8 mouse cellular contexts compared by ENCODE assay signal in the genomic region with DNA sequence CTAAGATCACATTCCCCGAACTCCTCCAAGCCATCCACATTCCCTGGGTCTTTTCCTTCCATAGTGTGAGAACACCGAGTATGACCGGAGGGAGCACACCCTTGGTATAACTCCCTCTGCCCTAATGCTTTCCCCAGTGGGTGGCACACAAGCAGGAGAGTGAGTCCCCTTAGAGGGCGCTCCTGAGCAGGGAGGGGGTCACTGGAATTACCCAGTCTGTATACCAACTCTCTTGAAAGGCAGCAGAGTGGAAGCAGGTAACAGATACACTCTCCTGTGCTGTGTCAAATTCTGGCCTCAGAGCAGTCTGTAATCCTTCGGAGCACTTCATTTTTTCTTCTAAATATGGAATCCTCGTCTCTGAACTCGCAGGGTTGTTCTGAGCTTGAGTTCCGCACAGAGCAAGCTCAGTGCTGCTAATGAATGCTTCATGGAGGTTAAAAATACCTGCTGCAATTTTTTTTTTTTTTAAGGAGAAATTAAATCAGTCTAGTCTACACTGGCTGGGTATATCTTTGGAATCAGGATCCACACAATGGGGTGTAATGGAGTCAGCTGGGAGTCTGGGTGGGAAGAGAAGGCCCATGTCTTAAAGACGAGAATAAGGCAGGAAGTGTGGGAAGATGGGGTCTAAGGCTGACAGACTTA.
A peak's percentile ranks its signal among the peaks of the same experiment; 100 is the strongest.
DNase-seq lines count a peak whose midpoint lies in the region; ATAC-seq and TF ChIP-seq lines count a peak whose summit lies in the region.
"Had no signal": no experiment of that assay in that cellular context is flagged by ENCODE, and none has a peak within 500 bp of the region (broad histone marks: within the 10 kb centered on the region; RNA-seq: fewer than 3 reads in every experiment).

No protein-coding gene starts in this region.

- no peak for DNase-seq in hindbrain, postnatal 0 days (ENCODE audit: low spot score)
- DNase-seq in ES-E14 (ENCODE audit: low read depth, low spot score), result peak; percentile 21
- no peak for DNase-seq in limb, embryonic 10.5 days (ENCODE audit: low spot score)
- DNase-seq in right cerebral cortex, postnatal 4 days, result no peak
- DNase-seq: kidney, postnatal 10 days had no signal

- no peaks in the 10 kb centered on the region for H3K4me1 ChIP-seq in hindbrain, postnatal 0 days (ENCODE audit: insufficient read depth, low read length)
- no peaks in the 10 kb centered on the region for H3K4me1 ChIP-seq in hindbrain, embryonic 16.5 days (ENCODE audit: control insufficient read depth, insufficient read depth, low read depth, low read length)
- no peaks in the 10 kb centered on the region for H3K4me1 ChIP-seq in ES-E14 (ENCODE audit: control insufficient read depth in 2 of 2, insufficient read depth in 2 of 2, low read length in 2 of 2, poor library complexity in 1 of 2)
- peaks cover 8% of the 10 kb centered on the region for H3K4me1 ChIP-seq in embryonic facial prominence, embryonic 15.5 days
- no peaks in the 10 kb centered on the region for H3K4me1 ChIP-seq in stomach, embryonic 14.5 days (ENCODE audit: control insufficient read depth, insufficient read depth, low read length)
- H3K4me1 ChIP-seq in limb, embryonic 10.5 days, result peaks cover 5% of the 10 kb centered on the region; the same call in 1 of the 2 replicates

- H3K27ac ChIP-seq in hindbrain, postnatal 0 days, result no peak overlapping the region
- no peak overlapping the region for H3K27ac ChIP-seq in hindbrain, embryonic 16.5 days (ENCODE audit: low read depth, low read length)
- H3K27ac ChIP-seq in ES-E14 (ENCODE audit: insufficient read depth, low read depth, low read length, poor library complexity, severe bottlenecking), result no peak overlapping the region
- peak overlapping the region; percentile 34; the same call in 1 of the 2 replicates for H3K27ac ChIP-seq in embryonic facial prominence, embryonic 15.5 days (replicated peaks)
- peak overlapping the region; percentile 50; the same call in 1 of the 2 replicates for H3K27ac ChIP-seq in stomach, embryonic 14.5 days (ENCODE audit: low read length)
- H3K27ac ChIP-seq in limb, embryonic 10.5 days, result no peak overlapping the region

- no peak overlapping the region for H3K4me2 ChIP-seq in hindbrain, postnatal 0 days (ENCODE audit: low read depth, low read length)
- H3K4me2 ChIP-seq in hindbrain, embryonic 16.5 days (ENCODE audit: low read length), result no peak overlapping the region
- no peak overlapping the region for H3K4me2 ChIP-seq in embryonic facial prominence, embryonic 15.5 days (replicated peaks)
- H3K4me2 ChIP-seq in stomach, embryonic 14.5 days (replicated peaks; ENCODE audit: low read depth, low read length), result no peak overlapping the region

- H3K27me3 ChIP-seq in hindbrain, postnatal 0 days (ENCODE audit: insufficient read depth, low read length), result no peaks in the 10 kb centered on the region
- no peaks in the 10 kb centered on the region for H3K27me3 ChIP-seq in hindbrain, embryonic 16.5 days (replicated peaks; ENCODE audit: control insufficient read depth, insufficient read depth, low read length)
- no peaks in the 10 kb centered on the region for H3K27me3 ChIP-seq in embryonic facial prominence, embryonic 15.5 days
- H3K27me3 ChIP-seq in stomach, embryonic 14.5 days (ENCODE audit: control insufficient read depth, insufficient read depth, low read length), result no peaks in the 10 kb centered on the region
- H3K27me3 ChIP-seq in limb, embryonic 10.5 days (ENCODE audit: low read depth, poor library complexity, severe bottlenecking), result no peaks in the 10 kb centered on the region

- peaks cover 4% of the 10 kb centered on the region; the same call in 1 of the 2 replicates for H3K36me3 ChIP-seq in hindbrain, postnatal 0 days (ENCODE audit: insufficient read depth, low read length)
- no peaks in the 10 kb centered on the region for H3K36me3 ChIP-seq in hindbrain, embryonic 16.5 days (ENCODE audit: control insufficient read depth, insufficient read depth, low read length)
- peaks cover 9% of the 10 kb centered on the region for H3K36me3 ChIP-seq in ES-E14 (ENCODE audit: control insufficient read depth, insufficient read depth, low read length, poor library complexity, severe bottlenecking)
- H3K36me3 ChIP-seq in embryonic facial prominence, embryonic 15.5 days, result peaks cover 5% of the 10 kb centered on the region; the same call in 1 of the 2 replicates
- peaks cover 13% of the 10 kb centered on the region; the same call in 1 of the 2 replicates for H3K36me3 ChIP-seq in stomach, embryonic 14.5 days (ENCODE audit: control insufficient read depth, insufficient read depth, low read length)
- H3K36me3 ChIP-seq in limb, embryonic 10.5 days, result peaks cover 7% of the 10 kb centered on the region

- 87% methylated on average over 9 of the region's 9 CpGs for WGBS in hindbrain, postnatal 0 days
- 88% methylated on average over 9 of the region's 9 CpGs for WGBS in hindbrain, embryonic 16.5 days
- 79% methylated on average over 9 of the region's 9 CpGs for WGBS in embryonic facial prominence, embryonic 15.5 days
- 75% methylated on average over 9 of the region's 9 CpGs for WGBS in stomach, embryonic 14.5 days
- WGBS in limb, embryonic 10.5 days, result 86% methylated on average over 9 of the region's 9 CpGs

- ATAC-seq in hindbrain, postnatal 0 days, result no peak
- ATAC-seq in hindbrain, embryonic 16.5 days, result no peak
- ATAC-seq in embryonic facial prominence, embryonic 15.5 days (ENCODE audit: insufficient number of reproducible peaks, low FRiP score, low TSS enrichment, low read depth), result no peak
- ATAC-seq in stomach, embryonic 14.5 days (ENCODE audit: insufficient number of reproducible peaks, insufficient read depth, low FRiP score, low read depth), result no peak

- 0 out of 2 replicates have a peak, but pooled peaks have one; percentile 4 for TF ChIP-seq CTCF in hindbrain, postnatal 0 days (IDR thresholded peaks at IDR 0.05; ENCODE audit: low read depth)

- H3K9me3 ChIP-seq in hindbrain, postnatal 0 days (ENCODE audit: low read length), result no peaks in the 10 kb centered on the region
- no peaks in the 10 kb centered on the region for H3K9me3 ChIP-seq in hindbrain, embryonic 16.5 days (ENCODE audit: control insufficient read depth, low read length)
- no peaks in the 10 kb centered on the region for H3K9me3 ChIP-seq in ES-E14 (ENCODE audit: control insufficient read depth, insufficient read depth, low read depth, low read length)
- no peaks in the 10 kb centered on the region for H3K9me3 ChIP-seq in embryonic facial prominence, embryonic 15.5 days (replicated peaks)
- H3K9me3 ChIP-seq in stomach, embryonic 14.5 days (ENCODE audit: control insufficient read depth, low read depth, low read length), result no peaks in the 10 kb centered on the region
- no peaks in the 10 kb centered on the region for H3K9me3 ChIP-seq in limb, embryonic 10.5 days (replicated peaks)

- in situ Hi-C loops in ES-E14 (cut with MboI; ENCODE audit: low sequenced_read_pairs in 2 of 2, unreplicated experiment in 2 of 2), result no loop called here

- H3K4me3 ChIP-seq in hindbrain, postnatal 0 days (ENCODE audit: low read length), result no peak overlapping the region
- H3K4me3 ChIP-seq in hindbrain, embryonic 16.5 days (ENCODE audit: low read length), result no peak overlapping the region
- H3K4me3 ChIP-seq in ES-E14 (ENCODE audit: insufficient read depth in 1 of 2, low read depth in 1 of 2, low read length in 2 of 2, poor library complexity in 1 of 2, severe bottlenecking in 1 of 2), result no peak overlapping the region
- H3K4me3 ChIP-seq in embryonic facial prominence, embryonic 15.5 days (replicated peaks), result no peak overlapping the region
- H3K4me3 ChIP-seq in stomach, embryonic 14.5 days (ENCODE audit: low read depth, low read length), result no peak overlapping the region
- H3K4me3 ChIP-seq in limb, embryonic 10.5 days, result no peak overlapping the region

- no peak overlapping the region for H3K9ac ChIP-seq in hindbrain, postnatal 0 days (replicated peaks; ENCODE audit: low read length)
- H3K9ac ChIP-seq in hindbrain, embryonic 16.5 days (ENCODE audit: low read depth, low read length), result no peak overlapping the region
- H3K9ac ChIP-seq in ES-E14 (ENCODE audit: insufficient read depth, low read depth, low read length, poor library complexity, severe bottlenecking), result no peak overlapping the region
- no peak overlapping the region; the same call in 1 of the 2 replicates for H3K9ac ChIP-seq in embryonic facial prominence, embryonic 15.5 days
- H3K9ac ChIP-seq in stomach, embryonic 14.5 days (replicated peaks; ENCODE audit: low read depth, low read length), result no peak overlapping the region

TF ChIP-seq in ES-E14, 5 proteins besides CTCF, POLR2A, EP300 and RAD21:
- TF ChIP-seq MAFK (IDR thresholded peaks at IDR 0.05; ENCODE audit: insufficient read depth, low read depth, low read length) (no peak), CHD2 (IDR thresholded peaks at IDR 0.05; ENCODE audit: low read depth, low read length) (no peak), ZC3H11A (IDR thresholded peaks at IDR 0.05; ENCODE audit: borderline replicate concordance, low read depth, low read length) (no peak), HCFC1 (IDR thresholded peaks at IDR 0.05; ENCODE audit: borderline replicate concordance, insufficient read depth, low read length) (no peak), ZNF384 (IDR thresholded peaks at IDR 0.05; ENCODE audit: low read depth, low read length) (no peak)

Comparison
In these comparisons a context has a peak if more than half of its experiments do, and no peak if none do; other contexts are left out.
1. H3K27ac ChIP-seq: peak in embryonic facial prominence, embryonic 15.5 days (single experiment) and stomach, embryonic 14.5 days (single experiment); none in hindbrain, postnatal 0 days (single experiment), hindbrain, embryonic 16.5 days (single experiment), ES-E14 (single experiment) and limb, embryonic 10.5 days (single experiment).